Mouse (Mus musculus) neural tube, embryonic 11.5 days (tissue): ENCODE measurements around the gene Gm17268. TPM values are rescaled to one million over a fixed set of nuclear protein-coding genes. Genes with fewer than 3 reads are reported as not detected.

Experiments
- ATAC-seq: fragments of 200-750 bp; cut with Nextera tagmentation; 2 replicates; pipeline ENCODE4 v1.8.0; 2017; ENCODE audit warnings: moderate number of reproducible peaks, mild to moderate bottlenecking, moderate TSS enrichment, moderate library complexity; ENCODE audit not compliant: insufficient read depth, low FRiP score, low TSS enrichment
- DNase-seq: peaks from one replicate; pipeline ENCODE4 v3.0.0-alpha.2; 2015; ENCODE audit warnings: low spot score
- H3K27ac ChIP-seq: fragments of 300-500 bp; sonication (generic); 2 replicates; pipeline ENCODE4 v1.5.1; 2014; ENCODE audit warnings: low read depth, mild to moderate bottlenecking, low read length
- H3K27me3 ChIP-seq: fragments of 300-500 bp; sonication (generic); 2 replicates; pipeline ENCODE4 v1.6.1; 2014; ENCODE audit warnings: mild to moderate bottlenecking, low read length, mixed read lengths; ENCODE audit not compliant: control insufficient read depth, insufficient read depth
- H3K36me3 ChIP-seq: fragments of 300-500 bp; sonication (generic); 2 replicates; pipeline ENCODE4 v1.6.1; 2014; ENCODE audit warnings: mild to moderate bottlenecking, low read length, moderate library complexity, mixed read lengths; ENCODE audit not compliant: control insufficient read depth, insufficient read depth
- H3K4me1 ChIP-seq: fragments of 300-500 bp; sonication (generic); 2 replicates; pipeline ENCODE4 v1.6.1; 2014; ENCODE audit warnings: low read length, mixed read lengths; ENCODE audit not compliant: control insufficient read depth, insufficient read depth
- H3K4me2 ChIP-seq: fragments of 300-500 bp; sonication (generic); 2 replicates; pipeline ENCODE4 v1.6.1; 2014; ENCODE audit warnings: low read depth, mild to moderate bottlenecking, moderate library complexity
- H3K4me3 ChIP-seq: fragments of 300-500 bp; sonication (generic); 2 replicates; pipeline ENCODE4 v1.5.1; 2014; ENCODE audit warnings: low read depth, low read length
- H3K9ac ChIP-seq: fragments of 300-500 bp; sonication (generic); 2 replicates; pipeline ENCODE4 v1.6.1; 2014; ENCODE audit warnings: mild to moderate bottlenecking, low read length
- H3K9me3 ChIP-seq: fragments of 300-500 bp; sonication (generic); 2 replicates; pipeline ENCODE4 v1.6.1; 2016; ENCODE audit warnings: low read length; ENCODE audit not compliant: control insufficient read depth
- WGBS: fragments of 180-500 bp; shearing (Covaris S2); extraction: QIAGEN DNeasy Blood & Tissue Kit; methylation state at CpG from one replicate; pipeline ENCODE4 v1.1.7; 2014; 5-methylcytosine and 5-hydroxymethylcytosine counted together
- polyA plus RNA-seq: library from polyadenylated mRNA; unstranded; fragments of >200 nt; fragmentation: Nextera tagmentation; extraction: Ambion mirVana; gene quantifications from 2 replicates; pipeline ENCODE4 v1.2.1, GENCODE M21; 2014

Gene Gm17268
- polyA plus RNA-seq, 1 experiment from 2014 or later, result not detected

DNA sequence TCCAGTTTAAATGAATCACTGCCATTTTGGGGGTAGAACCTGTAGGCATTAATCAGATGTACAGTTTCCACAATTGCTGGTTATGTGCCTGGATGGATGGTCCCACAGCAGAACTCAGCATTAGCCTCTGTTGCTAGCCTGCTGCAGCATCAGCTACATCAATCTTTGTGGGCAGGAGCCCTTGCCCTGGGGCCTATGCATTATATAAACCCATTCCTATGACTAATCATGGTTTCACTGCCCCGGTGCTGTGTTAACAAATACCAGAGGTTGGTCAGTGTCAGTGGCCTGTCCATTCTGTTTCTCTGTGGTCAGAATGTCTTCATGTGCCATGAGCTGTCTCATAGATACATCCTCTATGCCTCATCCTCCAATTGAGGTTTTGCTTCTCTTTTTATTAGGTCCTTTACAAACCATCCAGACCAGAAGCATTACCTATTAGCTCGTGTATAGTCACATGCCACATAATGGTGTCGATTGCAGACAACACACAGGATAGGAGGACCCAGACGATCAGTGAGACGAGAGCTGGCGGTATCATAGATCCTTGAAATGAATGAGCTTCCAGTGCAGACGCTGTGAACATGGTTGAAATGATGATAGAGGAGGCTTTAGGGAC is 28.7 kb upstream of the Gm17268 start:
- H3K4me2 ChIP-seq, result no peak overlapping the region

DNA sequence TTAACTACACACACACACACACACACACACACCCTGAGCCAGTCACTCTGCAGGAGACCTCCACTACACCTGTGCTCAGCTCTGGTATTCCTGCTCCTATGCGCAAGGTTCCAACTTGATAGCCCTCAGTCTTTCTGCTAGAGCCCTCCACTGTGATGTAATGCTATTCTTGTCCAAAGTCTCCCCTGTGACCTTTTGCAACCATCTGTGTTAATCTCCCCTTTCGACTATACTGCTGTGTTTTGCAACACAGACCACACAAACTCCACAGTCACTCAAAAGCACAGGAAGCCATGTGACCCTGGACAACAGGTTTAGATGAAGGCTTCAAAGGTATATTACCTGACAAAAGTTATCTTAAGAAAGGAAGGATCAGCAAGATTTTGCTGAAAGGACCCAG is 25.1 kb upstream of the Gm17268 start:
- no peak for DNase-seq
- Histone ChIP-seq H3K36me3 (no peaks in the 10 kb centered on the region), H3K9ac (no peak overlapping the region), H3K9me3 (no peaks in the 10 kb centered on the region), H3K4me2 (no peak overlapping the region), H3K4me1 (no peaks in the 10 kb centered on the region), H3K27me3 (no peaks in the 10 kb centered on the region), H3K4me3 (no peak overlapping the region), H3K27ac (no peak overlapping the region)
- 84% methylated on average over 2 of the region's 2 CpGs for WGBS
- no peak for ATAC-seq

More for the DNA sequence above, 28.7 kb upstream of the Gm17268 start:
- no peaks in the 10 kb centered on the region for H3K4me1 ChIP-seq
- H3K27ac ChIP-seq, result no peak overlapping the region
- no peaks in the 10 kb centered on the region for H3K36me3 ChIP-seq
- no peaks in the 10 kb centered on the region for H3K27me3 ChIP-seq
- no peak for ATAC-seq
- H3K4me3 ChIP-seq, result no peak overlapping the region
- DNase-seq, result no peak
- H3K9me3 ChIP-seq, result no peaks in the 10 kb centered on the region
- WGBS, result 82% methylated on average over 7 of the region's 7 CpGs
- no peak overlapping the region for H3K9ac ChIP-seq

DNA sequence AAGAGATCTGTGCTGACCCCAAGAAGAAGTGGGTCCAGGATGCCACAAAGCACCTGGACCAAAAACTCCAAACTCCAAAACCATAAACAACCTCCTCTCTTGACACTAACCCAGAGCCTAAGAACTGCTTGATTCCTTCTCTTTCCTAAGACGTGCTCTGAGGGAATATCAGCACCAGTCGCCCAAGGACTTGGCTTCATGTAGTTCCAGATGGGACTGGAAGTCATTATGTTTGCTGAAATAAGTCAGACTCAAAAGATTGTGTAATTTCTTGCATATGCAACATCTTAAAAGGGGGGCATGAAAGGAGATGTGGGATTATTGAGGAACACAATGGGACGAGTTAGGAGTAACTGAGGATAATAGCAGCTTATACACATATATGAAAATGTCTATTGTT is 23.9 kb upstream of the Gm17268 start:
- H3K9ac ChIP-seq, result no peak overlapping the region
- no peaks in the 10 kb centered on the region for H3K4me1 ChIP-seq
- H3K27me3 ChIP-seq, result no peaks in the 10 kb centered on the region; the same call in 1 of the 2 replicates
- H3K27ac ChIP-seq, result no peak overlapping the region
- DNase-seq, result no peak
- 82% methylated on average over 3 of the region's 3 CpGs for WGBS
- H3K4me2 ChIP-seq, result no peak overlapping the region
- no peak overlapping the region for H3K4me3 ChIP-seq
- H3K36me3 ChIP-seq, result no peaks in the 10 kb centered on the region
- no peak for ATAC-seq
- H3K9me3 ChIP-seq, result no peaks in the 10 kb centered on the region

DNA sequence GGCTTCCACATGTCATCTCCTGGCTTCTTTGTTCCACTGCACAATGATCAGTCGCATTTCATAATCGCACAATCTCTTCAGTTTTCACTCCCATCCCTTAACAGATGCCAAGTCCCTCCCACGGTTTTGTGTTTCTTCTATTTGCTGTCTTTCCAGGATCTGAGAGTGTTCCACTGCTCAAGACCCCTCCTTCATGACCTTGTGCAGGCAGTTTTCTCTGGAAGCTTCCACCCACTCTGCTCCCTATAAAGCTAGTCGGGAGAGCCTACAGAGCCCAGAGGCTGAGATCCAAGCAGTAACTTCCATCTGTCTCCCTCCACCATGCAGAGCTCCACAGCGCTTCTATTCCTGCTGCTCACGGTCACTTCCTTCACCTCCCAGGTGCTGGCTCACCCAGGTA is 19.3 kb upstream of the Gm17268 start, which contains the start of gene Ccl11:
Ccl11 (plus strand) TSS at position 178 of the 400 bp plus-strand sequence.
- no peak within 1 kb of the TSS for H3K4me3 ChIP-seq
- ATAC-seq (no peak), DNase-seq (no peak)
- 85% methylated on average over 6 of the region's 6 CpGs for WGBS
- no peaks in the 10 kb centered on the region for H3K9me3 ChIP-seq
- no peaks in the 10 kb centered on the region for H3K4me1 ChIP-seq
- no peak within 1 kb of the TSS for H3K9ac ChIP-seq
- no peaks in the 10 kb centered on the region for H3K36me3 ChIP-seq
- H3K27me3 ChIP-seq, result no peaks in the 10 kb centered on the region; the same call in 1 of the 2 replicates
- no peak within 1 kb of the TSS for H3K27ac ChIP-seq
- no peak within 1 kb of the TSS for H3K4me2 ChIP-seq

GRCm38 (mm10) chr11:82053849-82054248 is 15.5 kb upstream of the Gm17268 start:
- H3K4me1 ChIP-seq, result no peaks in the 10 kb centered on the region
- H3K9ac ChIP-seq, result no peak overlapping the region
- H3K9me3 ChIP-seq, result no peaks in the 10 kb centered on the region
- 95% methylated on average over 7 of the region's 7 CpGs for WGBS
- no peaks in the 10 kb centered on the region; the same call in 1 of the 2 replicates for H3K27me3 ChIP-seq
- no peak overlapping the region for H3K4me3 ChIP-seq
- H3K36me3 ChIP-seq, result no peaks in the 10 kb centered on the region
- H3K4me2 ChIP-seq, result no peak overlapping the region
- no peak for ATAC-seq
- DNase-seq, result no peak
- H3K27ac ChIP-seq, result no peak overlapping the region

DNA sequence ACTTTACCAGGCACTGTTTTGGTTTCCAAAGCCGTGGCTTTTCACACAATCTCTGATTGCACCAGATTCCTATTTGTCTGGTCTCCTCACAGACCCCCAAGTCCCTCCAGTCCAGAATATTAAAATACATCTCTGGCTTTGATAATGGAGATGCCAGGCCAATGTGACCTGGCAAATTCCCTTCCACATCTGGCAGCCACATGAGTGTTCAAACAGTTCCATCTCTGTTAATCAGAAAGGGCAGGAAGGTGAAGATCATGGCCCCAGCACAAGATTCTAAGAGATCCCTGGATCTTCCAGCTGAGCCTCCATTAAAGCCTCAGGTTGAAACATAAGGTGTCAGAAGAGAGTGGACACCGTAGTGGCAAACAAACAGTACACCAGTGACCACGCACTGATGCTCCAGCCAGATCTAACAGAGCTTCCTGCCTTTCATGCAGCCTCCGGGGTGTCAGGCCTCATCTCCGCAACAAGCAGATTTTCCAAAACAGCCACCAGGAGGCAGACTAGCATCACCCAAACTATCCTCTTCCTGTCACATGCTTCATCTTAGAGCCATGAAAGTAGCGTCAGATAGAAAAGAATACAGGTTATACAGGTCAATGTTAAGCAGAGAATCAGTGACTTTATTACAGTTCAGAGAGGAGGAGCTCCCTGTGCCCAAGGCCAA is 9.5 kb upstream of the Gm17268 start:
- Histone ChIP-seq H3K36me3 (no peaks in the 10 kb centered on the region), H3K9ac (no peak overlapping the region), H3K27me3 (no peaks in the 10 kb centered on the region), H3K4me3 (no peak overlapping the region), H3K4me2 (no peak overlapping the region), H3K4me1 (no peaks in the 10 kb centered on the region), H3K9me3 (no peaks in the 10 kb centered on the region), H3K27ac (no peak overlapping the region)
- WGBS, result 34% methylated on average over 6 of the region's 6 CpGs
- ATAC-seq (no peak), DNase-seq (peak; percentile 51)

- Histone ChIP-seq H3K4me2 (no peak within 1 kb of the TSS), H3K27ac (no peak within 1 kb of the TSS), H3K36me3 (no peaks in the 10 kb centered on the region), H3K4me3 (no peak within 1 kb of the TSS), H3K27me3 (no peaks in the 10 kb centered on the region), H3K9ac (no peak within 1 kb of the TSS), H3K9me3 (no peaks in the 10 kb centered on the region), H3K4me1 (no peaks in the 10 kb centered on the region)
- DNase-seq (no peak), ATAC-seq (no peak)
- WGBS, result 82% methylated on average over 3 of the region's 3 CpGs
These were observed 7.1 kb upstream of the Gm17268 start, which contains the start of gene Ccl7 for GRCm38 (mm10) chr11:82045471-82045870. Gene Ccl7 (plus strand): TSS chr11:82045712.

DNA sequence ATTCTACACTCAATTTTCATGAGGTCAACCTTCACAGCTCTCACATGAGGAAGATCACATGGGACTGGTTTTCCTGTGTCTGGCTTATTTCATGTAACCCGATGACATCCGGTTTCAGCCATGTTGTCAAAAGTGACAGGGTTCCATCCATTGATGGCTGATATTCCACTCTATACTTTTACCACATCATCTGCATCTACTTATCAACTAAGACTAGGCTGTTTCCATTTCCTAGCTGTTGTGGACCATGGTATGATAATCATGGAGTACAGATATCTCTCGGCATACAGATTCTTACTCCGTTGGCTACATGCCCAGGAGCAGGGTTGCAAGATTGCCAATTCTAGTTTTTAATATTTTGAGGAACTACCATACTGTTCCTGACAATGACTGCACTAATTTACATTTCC is 3.3 kb upstream of the Gm17268 start:
- H3K27me3 ChIP-seq, result no peaks in the 10 kb centered on the region
- DNase-seq (no peak), ATAC-seq (no peak)
- no peaks in the 10 kb centered on the region for H3K9me3 ChIP-seq
- H3K9ac ChIP-seq, result no peak overlapping the region
- no peaks in the 10 kb centered on the region for H3K4me1 ChIP-seq
- 96% methylated on average over 4 of the region's 4 CpGs for WGBS
- no peaks in the 10 kb centered on the region for H3K36me3 ChIP-seq
- H3K27ac ChIP-seq, result no peak overlapping the region
- no peak overlapping the region for H3K4me2 ChIP-seq
- no peak overlapping the region for H3K4me3 ChIP-seq

GRCm38 (mm10) chr11:82039132-82039660 is 834 bp upstream of the Gm17268 start:
- H3K9me3 ChIP-seq, result no peaks in the 10 kb centered on the region
- no peaks in the 10 kb centered on the region for H3K4me1 ChIP-seq
- H3K9ac ChIP-seq, result no peak overlapping the region
- DNase-seq (no peak), ATAC-seq (no peak)
- no peak overlapping the region for H3K4me2 ChIP-seq
- no peak overlapping the region for H3K4me3 ChIP-seq
- no peak overlapping the region for H3K27ac ChIP-seq
- no peaks in the 10 kb centered on the region for H3K36me3 ChIP-seq
- 61% methylated on average over 3 of the region's 3 CpGs for WGBS
- no peaks in the 10 kb centered on the region for H3K27me3 ChIP-seq
